Mouse (Mus musculus) embryonic stem cell, embryonic (primary cell): ENCODE results near the gene Fen1.

Experiments
- CTCF ChIA-PET, 4 experiments: fragments of 300-600 bp in 2 of 4; fragments of 350-600 bp in 2 of 4; sonication (Branson Sonifier 250); formaldehyde crosslinking; loops; one replicate each; lab custom pipeline; 2022; ENCODE audit warnings: inconsistent platforms in 2 of 4; lab: Charles Lee
- POLR2A ChIA-PET, 4 experiments: fragments of 300-600 bp in 2 of 4; fragments of 350-600 bp in 2 of 4; sonication (Branson Sonifier 250); formaldehyde crosslinking; loops; one replicate each; lab custom pipeline; 2022; ENCODE audit warnings: antibody characterized with exemption in 4 of 4, inconsistent platforms in 1 of 4; lab: Charles Lee

The Fen1 gene

GRCm38 (mm10) chr19:10176477-10176876 lies 27.5 kb downstream of the Fen1 start:
- ChIA-PET CTCF (no interaction called here), POLR2A (interaction anchor here in 2 of 4 experiments (1.1 to 1.9 kb wide), 3 partner anchors 13 to 194 kb away, joined by 3 to 4 read pairs (median 3); no protein-coding TSS in a partner anchor)

- ChIA-PET CTCF (interaction anchor here in 1 of 4 experiments (0.6 kb wide), 1 partner anchor 127 kb away, joined by 3 read pairs; no protein-coding TSS in a partner anchor), POLR2A (interaction anchor here in 2 of 4 experiments (1.0 to 2.4 kb wide), 5 partner anchors 8 to 92 kb away, joined by 3 to 11 read pairs (median 3); partner anchors contain the start of gene Fads1 (in 1 of the 2))
Measured at GRCm38 (mm10) chr19:10174956-10175355, 29.0 kb downstream of the Fen1 start.

DNA sequence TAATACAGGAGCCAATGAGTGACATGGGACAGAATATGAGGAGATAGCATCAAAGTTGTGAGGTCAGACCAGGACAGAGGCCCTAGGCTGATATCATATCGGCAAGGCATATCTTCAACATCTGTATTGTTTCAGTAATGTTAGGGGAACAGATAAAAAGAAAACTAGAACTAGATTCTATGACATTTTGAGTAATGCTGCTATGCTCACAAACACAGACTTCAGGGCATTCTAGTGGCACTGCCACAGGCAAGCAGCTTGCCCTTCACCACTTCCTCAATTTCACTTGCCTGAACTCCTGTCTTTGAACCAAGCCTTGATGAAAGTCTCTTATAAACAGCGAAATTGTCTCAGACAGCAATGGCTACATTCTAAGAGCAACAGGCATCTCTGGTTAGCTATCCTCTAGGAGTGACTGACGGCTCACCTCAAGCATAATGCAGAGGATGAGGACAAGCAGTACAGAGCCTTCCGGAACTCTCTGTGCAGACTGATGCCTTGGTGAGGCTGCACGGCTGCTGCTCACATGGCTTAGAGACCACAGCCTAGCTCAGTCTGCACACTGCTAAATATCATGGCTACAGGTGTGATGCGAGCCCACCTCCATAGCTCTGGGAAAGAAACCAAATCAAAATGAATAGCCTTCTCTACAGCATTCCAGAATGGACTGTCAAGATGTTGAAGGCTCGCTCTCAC lies 30.0 kb downstream of the Fen1 start:
- ChIA-PET POLR2A (interaction anchor here in 3 of 4 experiments (0.6 to 5.6 kb wide), 5 partner anchors 9 to 91 kb away, joined by 3 to 31 read pairs (median 6); partner anchors contain the start of gene Fads1 (in 2 of the 3)), CTCF (no interaction called here)

GRCm38 (mm10) chr19:10173116-10173718 lies 30.8 kb downstream of the Fen1 start:
- CTCF ChIA-PET: no interaction called here
- POLR2A ChIA-PET: interaction anchor here in 2 of 4 experiments (1.7 to 5.6 kb wide), 3 partner anchors 10 to 12 kb away, joined by 6 to 31 read pairs (median 11); partner anchors contain the start of gene Fads1 (in 2 of the 2)

DNA sequence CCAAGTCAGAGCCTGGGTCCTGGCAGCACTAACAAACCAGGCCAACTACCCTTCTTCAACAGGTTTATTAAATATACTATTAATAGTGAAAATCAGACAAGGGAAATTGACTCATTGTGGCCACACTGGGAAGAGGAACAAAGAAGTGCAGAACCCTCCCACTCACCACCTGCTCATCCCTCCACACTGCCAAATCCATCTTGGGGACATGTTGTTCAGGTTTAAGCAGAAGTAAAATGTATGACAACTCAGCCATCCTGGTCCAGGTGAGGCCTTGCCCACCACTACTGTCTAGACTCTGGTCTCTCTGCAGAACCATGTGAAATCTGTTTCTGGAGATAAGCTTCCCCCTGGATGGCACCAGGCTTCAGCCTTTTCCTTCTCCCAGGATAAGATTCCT lies 32.1 kb downstream of the Fen1 start:
- ChIA-PET CTCF (no interaction called here), POLR2A (interaction anchor here in 3 of 4 experiments (0.7 to 5.6 kb wide), 4 partner anchors 10 to 82 kb away, joined by 3 to 47 read pairs (median 20); partner anchors contain the start of gene Fads1 (in 3 of the 3))

DNA sequence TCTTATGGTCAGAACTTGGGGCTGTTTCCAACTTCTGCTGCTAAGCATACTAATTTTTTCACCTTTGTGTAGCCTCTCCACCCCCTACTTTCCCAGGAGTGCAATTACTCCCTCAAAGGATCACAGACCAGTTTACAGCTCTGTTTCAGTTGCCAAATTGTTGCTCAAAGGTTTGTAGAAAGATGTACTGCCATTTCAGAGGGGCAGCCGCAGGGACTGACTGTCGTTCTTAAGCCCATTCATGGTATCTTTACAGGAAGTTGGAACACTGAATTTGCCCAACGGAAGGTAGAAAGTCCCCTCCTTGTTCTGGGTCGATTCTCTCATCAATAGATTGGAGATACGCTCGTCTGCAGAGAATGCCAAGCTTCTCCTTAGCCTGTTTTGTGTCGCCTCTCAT lies 32.6 kb downstream of the Fen1 start:
- POLR2A ChIA-PET: interaction anchor here (0.7 to 5.6 kb wide), 11 partner anchors 11 to 180 kb away, joined by 3 to 47 read pairs (median 8); partner anchors contain the start of genes Fads1 (in 4 of the 4) and Fads2 (in 1 of the 4)
- CTCF ChIA-PET: interaction anchor here in 2 of 4 experiments (0.6 to 1.3 kb wide), 2 partner anchors 138 to 1410 kb away, joined by 3 read pairs; no protein-coding TSS in a partner anchor

DNA sequence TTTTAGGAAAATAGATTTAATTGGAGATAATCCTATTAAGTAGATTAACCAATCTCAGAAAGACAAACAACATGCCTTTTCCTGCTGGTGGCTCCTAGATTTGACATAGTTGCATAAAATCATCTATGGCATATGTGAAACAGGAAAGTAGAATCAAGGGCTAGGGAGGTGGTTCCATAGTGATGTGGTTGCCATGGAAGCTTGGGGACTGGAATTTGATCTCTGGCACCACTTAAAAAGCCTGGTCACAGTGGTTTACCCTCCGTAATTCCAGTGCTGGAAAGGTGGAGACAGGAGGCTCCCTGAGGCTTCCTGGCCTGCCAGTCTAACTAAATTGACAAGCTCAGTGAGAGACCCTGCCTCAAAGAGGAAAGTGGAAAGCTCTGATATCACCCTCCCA lies 33.5 kb downstream of the Fen1 start:
- ChIA-PET CTCF (interaction anchor here in 3 of 4 experiments (0.6 to 1.8 kb wide), 5 partner anchors 12 to 137 kb away, joined by 3 to 5 read pairs (median 4); partner anchors contain the start of gene Fads1 (in 2 of the 3)), POLR2A (interaction anchor here (0.7 to 5.6 kb wide), 14 partner anchors 12 to 179 kb away, joined by 3 to 47 read pairs (median 5); partner anchors contain the start of genes Fads1 (in 4 of the 4) and Fads2 (in 2 of the 4))

GRCm38 (mm10) chr19:10169692-10170330 lies 34.2 kb downstream of the Fen1 start:
- ChIA-PET POLR2A (interaction anchor here (0.6 to 5.6 kb wide), 15 partner anchors 7 to 156 kb away, joined by 3 to 47 read pairs (median 7); partner anchors contain the start of genes Fads1 (in 4 of the 4) and Fads2 (in 2 of the 4)), CTCF (interaction anchor here (0.6 to 1.8 kb wide), 8 partner anchors 12 to 177 kb away, joined by 3 to 5 read pairs (median 4); partner anchors contain the start of gene Fads1 (in 2 of the 4))

DNA sequence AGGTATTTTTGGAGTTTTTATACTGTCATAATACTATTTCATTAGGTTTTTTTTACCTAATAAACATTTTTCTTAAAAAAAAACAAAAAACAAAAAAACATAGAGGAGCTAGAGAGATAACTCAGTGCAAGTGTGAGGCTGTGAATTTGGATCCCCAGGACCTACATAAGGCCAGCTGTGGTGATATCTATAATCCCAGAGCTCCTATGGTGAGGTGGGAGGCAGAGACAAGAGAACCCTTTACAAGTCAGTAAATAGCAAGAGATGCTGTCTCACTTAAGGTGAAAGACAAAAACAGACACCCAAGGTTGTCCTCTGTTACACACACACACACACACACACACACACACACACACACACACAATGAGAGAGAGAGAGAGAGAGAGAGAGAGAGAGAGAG lies 34.8 kb downstream of the Fen1 start:
- ChIA-PET POLR2A (interaction anchor here in 3 of 4 experiments (0.6 to 5.6 kb wide), 14 partner anchors 8 to 1446 kb away, joined by 3 to 47 read pairs (median 6); partner anchors contain the start of genes Fads1 (in 3 of the 3), Fads2 (in 1 of the 3) and Slc3a2 (in 1 of the 3)), CTCF (interaction anchor here (0.6 to 1.8 kb wide), 7 partner anchors 12 to 176 kb away, joined by 3 to 5 read pairs (median 3); partner anchors contain the start of gene Fads1 (in 2 of the 4))

DNA sequence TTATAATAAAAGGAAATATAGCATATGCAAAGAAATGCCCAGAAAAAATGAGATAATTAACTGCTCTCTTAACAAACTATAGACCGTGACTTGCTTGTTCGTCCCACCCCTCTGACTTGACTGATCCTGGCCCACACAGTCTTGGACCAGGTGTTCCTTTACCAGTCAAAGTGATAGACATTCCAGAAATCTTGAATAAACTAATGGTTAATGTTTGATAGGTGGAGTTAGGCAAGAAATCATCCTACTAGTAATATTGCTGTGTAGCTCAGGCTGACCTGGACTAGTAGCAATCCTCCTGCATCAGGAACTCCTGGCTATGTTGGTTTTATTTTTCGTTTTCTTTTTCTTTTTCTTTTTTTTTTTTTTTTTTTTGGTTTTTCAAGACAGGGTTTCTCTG lies 35.5 kb downstream of the Fen1 start:
- ChIA-PET CTCF (interaction anchor here in 1 of 4 experiments (0.7 kb wide), 1 partner anchor 81 kb away, joined by 3 read pairs; no protein-coding TSS in a partner anchor), POLR2A (interaction anchor here in 2 of 4 experiments (0.6 to 4.6 kb wide), 3 partner anchors 14 to 1445 kb away, joined by 3 to 47 read pairs (median 6); partner anchors contain the start of genes Fads1 (in 1 of the 2) and Slc3a2 (in 1 of the 2))

- ChIA-PET POLR2A (interaction anchor here in 2 of 4 experiments (1.3 to 4.6 kb wide), 2 partner anchors 14 to 30 kb away, joined by 3 to 47 read pairs; partner anchors contain the start of gene Fads1 (in 1 of the 2)), CTCF (interaction anchor here in 1 of 4 experiments (0.7 kb wide), 1 partner anchor 81 kb away, joined by 3 read pairs; no protein-coding TSS in a partner anchor)
Measured at GRCm38 (mm10) chr19:10167951-10168350, 36.0 kb downstream of the Fen1 start.

DNA sequence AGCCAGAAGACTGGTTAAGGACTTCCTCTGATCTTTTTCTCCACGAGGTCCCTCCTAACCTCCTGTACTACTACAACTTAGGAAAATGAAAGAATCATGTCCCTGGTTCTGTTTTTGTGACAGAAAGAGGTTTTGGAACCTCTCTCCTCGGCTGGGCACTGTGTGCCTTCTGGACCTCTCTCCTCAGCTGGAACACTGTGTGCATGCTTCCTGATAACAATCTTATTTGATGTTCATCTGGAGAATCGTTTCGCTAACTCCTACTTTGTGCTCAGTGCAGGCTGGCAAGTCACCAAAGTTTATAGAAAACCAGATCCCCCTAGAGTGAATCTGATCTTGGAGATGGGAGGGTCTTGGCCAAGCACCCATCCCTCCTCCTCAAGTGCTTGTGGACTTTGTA lies 36.9 kb downstream of the Fen1 start:
- CTCF ChIA-PET: interaction anchor here in 1 of 4 experiments (1.4 kb wide), 1 partner anchor 16 kb away, joined by 4 read pairs; the partner anchor contains the start of gene Fads1

DNA sequence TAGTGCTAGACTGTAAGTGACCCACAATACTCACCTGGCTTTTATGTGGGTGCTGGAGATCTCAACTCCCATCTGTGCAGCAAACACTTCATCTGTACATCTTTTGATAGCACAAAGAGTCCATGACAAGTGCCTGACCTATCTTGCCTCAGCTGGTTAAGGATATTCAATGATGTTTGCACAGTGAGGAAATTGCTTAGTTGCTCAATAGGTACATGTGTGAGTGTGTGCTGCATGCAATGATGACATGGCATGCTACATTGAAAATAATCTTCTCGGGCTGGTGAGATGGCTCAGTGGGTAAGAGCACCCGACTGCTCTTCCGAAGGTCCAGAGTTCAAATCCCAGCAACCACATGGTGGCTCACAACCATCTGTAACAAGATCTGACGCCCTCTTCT lies 38.0 kb downstream of the Fen1 start:
- POLR2A ChIA-PET: interaction anchor here in 1 of 4 experiments (1.3 kb wide), 1 partner anchor 10 kb away, joined by 3 read pairs; no protein-coding TSS in a partner anchor
- CTCF ChIA-PET: interaction anchor here in 2 of 4 experiments (1.0 to 1.4 kb wide), 2 partner anchors 17 to 187 kb away, joined by 3 to 4 read pairs; partner anchors contain the start of gene Fads1 (in 1 of the 2)

More for the DNA sequence above, 36.9 kb downstream of the Fen1 start:
- POLR2A ChIA-PET: interaction anchor here in 2 of 4 experiments (1.3 kb wide), 2 partner anchors 8 to 29 kb away, joined by 3 read pairs; no protein-coding TSS in a partner anchor

DNA sequence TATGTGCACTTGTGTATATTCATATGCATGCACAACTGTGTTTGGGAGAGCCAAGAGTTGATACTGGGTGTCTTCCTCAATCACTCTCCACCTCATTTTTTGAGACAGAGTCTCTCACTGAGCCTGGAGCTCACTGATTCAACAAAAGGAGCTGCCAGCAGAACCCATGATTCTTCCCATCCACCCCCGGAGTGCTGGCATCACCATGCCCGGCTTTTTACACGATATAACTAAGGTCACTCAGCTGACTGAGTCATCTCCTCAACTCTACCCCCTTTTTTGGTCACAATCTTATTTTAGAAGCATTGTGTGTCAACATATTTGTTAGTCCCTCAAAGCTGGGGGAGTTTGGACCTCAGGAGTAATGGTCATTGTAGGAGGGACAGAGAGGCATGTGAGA lies 40.1 kb downstream of the Fen1 start:
- ChIA-PET POLR2A (interaction anchor here (0.7 to 1.5 kb wide), 4 partner anchors 10 to 73 kb away, joined by 3 read pairs; no protein-coding TSS in a partner anchor), CTCF (interaction anchor here in 1 of 4 experiments (1.1 kb wide), 1 partner anchor 19 kb away, joined by 4 read pairs; the partner anchor contains the start of gene Fads1)

DNA sequence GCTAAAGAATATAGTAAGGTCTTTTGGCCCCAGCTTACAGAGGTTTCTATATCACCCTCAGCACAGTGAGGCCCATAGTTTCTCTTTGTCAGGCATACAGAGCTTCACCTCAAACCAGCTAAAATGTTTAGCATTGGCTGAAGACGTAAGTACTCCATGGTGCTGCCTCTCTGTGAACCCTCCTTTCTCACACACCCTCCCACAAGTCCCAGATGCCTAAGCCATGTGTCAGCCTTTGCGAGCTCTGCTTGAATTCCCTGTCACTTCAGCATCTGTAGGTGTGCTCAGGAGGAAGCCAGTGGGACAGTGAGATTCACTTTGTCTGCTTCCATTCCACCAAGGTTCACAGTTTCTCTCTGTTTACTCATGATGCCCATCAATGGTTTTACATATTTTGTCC lies 46.2 kb downstream of the Fen1 start:
- ChIA-PET POLR2A (interaction anchor here in 3 of 4 experiments (0.6 to 2.0 kb wide), 5 partner anchors 8 to 35 kb away, joined by 3 to 5 read pairs (median 4); no protein-coding TSS in a partner anchor), CTCF (interaction anchor here in 1 of 4 experiments (1.1 kb wide), 1 partner anchor 62 kb away, joined by 3 read pairs; no protein-coding TSS in a partner anchor)

GRCm38 (mm10) chr19:10149189-10149588 lies 54.8 kb downstream of the Fen1 start:
- ChIA-PET CTCF (interaction anchor here in 2 of 4 experiments (0.6 to 0.7 kb wide), 2 partner anchors 78 to 160 kb away, joined by 5 to 7 read pairs; no protein-coding TSS in a partner anchor), POLR2A (interaction anchor here (0.5 to 1.9 kb wide), 13 partner anchors 8 to 1720 kb away, joined by 3 to 7 read pairs (median 4); partner anchors contain the start of genes Fads1 (in 1 of the 4) and Fads2 (in 1 of the 4))
